Mouse (Mus musculus): ENCODE measurements around the gene Man1c1.

Gene Man1c1

GRCm38 (mm10) chr4:134703835-134704546 lies at the start of gene Man1c1:
TSS of gene Man1c1 (minus strand) at chr4:134704290.
- DNase-seq (ENCODE audit: low spot score in 2 of 2), result peak; percentile 99

- DNase-seq (ENCODE audit: low spot score in 2 of 2), result no peak
These were observed 49.6 kb upstream of the Man1c1 start for GRCm38 (mm10) chr4:134753516-134754261.

GRCm38 (mm10) chr4:134752911-134753426 lies 48.9 kb upstream of the Man1c1 start:
- DNase-seq (ENCODE audit: low spot score in 2 of 2), result no peak

GRCm38 (mm10) chr4:134751682-134752380 lies 47.7 kb upstream of the Man1c1 start:
- DNase-seq (ENCODE audit: low spot score in 2 of 2), result no peak

- no peak for DNase-seq (ENCODE audit: low spot score in 2 of 2)
These were observed 46.7 kb upstream of the Man1c1 start for GRCm38 (mm10) chr4:134750825-134751224.

GRCm38 (mm10) chr4:134750263-134750662 lies 46.2 kb upstream of the Man1c1 start:
- peak in 1 of 2 experiments; percentile 48 for DNase-seq (ENCODE audit: low spot score in 2 of 2)

- DNase-seq (ENCODE audit: low spot score in 2 of 2), result no peak
These were observed 45.4 kb upstream of the Man1c1 start for GRCm38 (mm10) chr4:134749301-134750030.

GRCm38 (mm10) chr4:134745900-134746661 lies 42.0 kb upstream of the Man1c1 start:
- no peak for DNase-seq (ENCODE audit: low spot score in 2 of 2)

GRCm38 (mm10) chr4:134743881-134744633 lies 40.0 kb upstream of the Man1c1 start:
- DNase-seq (ENCODE audit: low spot score in 2 of 2), result no peak

- no peak for DNase-seq (ENCODE audit: low spot score in 2 of 2)
These were observed 37.9 kb upstream of the Man1c1 start for GRCm38 (mm10) chr4:134741949-134742348.

- no peak for DNase-seq (ENCODE audit: low spot score in 2 of 2)
These were observed 36.1 kb upstream of the Man1c1 start for GRCm38 (mm10) chr4:134740186-134740585.

GRCm38 (mm10) chr4:134739530-134739929 lies 35.4 kb upstream of the Man1c1 start:
- no peak for DNase-seq (ENCODE audit: low spot score in 2 of 2)

- no peak for DNase-seq (ENCODE audit: low spot score in 2 of 2)
These were observed 33.3 kb upstream of the Man1c1 start for GRCm38 (mm10) chr4:134737365-134737910.

- no peak for DNase-seq (ENCODE audit: low spot score in 2 of 2)
These were observed 32.1 kb upstream of the Man1c1 start for GRCm38 (mm10) chr4:134736147-134736546.

- DNase-seq (ENCODE audit: low spot score in 2 of 2), result no peak
These were observed 30.6 kb upstream of the Man1c1 start for GRCm38 (mm10) chr4:134734629-134735081.

- peak; percentile 81 to 82 for DNase-seq (ENCODE audit: low spot score in 2 of 2)
These were observed 30.0 kb upstream of the Man1c1 start for GRCm38 (mm10) chr4:134734038-134734628.

GRCm38 (mm10) chr4:134733371-134733770 lies 29.3 kb upstream of the Man1c1 start:
- DNase-seq (ENCODE audit: low spot score in 2 of 2), result no peak

GRCm38 (mm10) chr4:134730106-134730505 lies 26.0 kb upstream of the Man1c1 start:
- DNase-seq (ENCODE audit: low spot score in 2 of 2), result no peak

GRCm38 (mm10) chr4:134725735-134726345 lies 21.8 kb upstream of the Man1c1 start:
- DNase-seq (ENCODE audit: low spot score in 2 of 2), result no peak

Measured in urinary bladder, postnatal 4 days (tissue).